Mouse (Mus musculus) midbrain, embryonic 14.5 days (tissue): ENCODE data around the gene Gm13305. TPM values are rescaled to one million over a fixed set of nuclear protein-coding genes. Genes with fewer than 3 reads are reported as not detected.

Experiments used
- polyA plus RNA-seq: library from polyadenylated mRNA; unstranded; fragments of >200 nt; fragmentation: Nextera tagmentation; extraction: Ambion mirVana; gene quantifications from 2 replicates; pipeline ENCODE4 v1.2.1, GENCODE M21; 2014

Gm13305 gene
- polyA plus RNA-seq, 1 experiment from 2014 or later: not detected

Other genes starting within 250 kb of the Gm13305 start
- 7.1 and 9.2 TPM in 2 replicates for gene Gm20878, start 227.0 kb downstream of the Gm13305 start, polyA plus RNA-seq
- gene Fam205a4, start 202.5 kb downstream of the Gm13305 start, polyA plus RNA-seq: 1.3 and 1.6 TPM in 2 replicates
- 0.91 and 2.6 TPM in 2 replicates for gene Gm21093, start 133.9 kb downstream of the Gm13305 start, polyA plus RNA-seq
- gene Gm3893, start 77.4 kb downstream of the Gm13305 start, polyA plus RNA-seq: not detected in 2 replicates
- not detected in 2 replicates for gene Gm13304, start 53.8 kb downstream of the Gm13305 start, polyA plus RNA-seq
- gene Gm13306, start 15.2 kb downstream of the Gm13305 start, polyA plus RNA-seq: 2.0 and 4.3 TPM in 2 replicates
- gene Gm10600, start 72.0 kb upstream of the Gm13305 start, polyA plus RNA-seq: not detected in 2 replicates
- not detected in 2 replicates for gene Ccl21b, start 87.2 kb upstream of the Gm13305 start, polyA plus RNA-seq
- not detected in 2 replicates for gene Gm21953, start 125.7 kb upstream of the Gm13305 start, polyA plus RNA-seq
- gene Fam205a3, start 149.7 kb upstream of the Gm13305 start, polyA plus RNA-seq: not detected in 2 replicates